Mouse (Mus musculus) hindlimb bud, embryonic 11.5 days (tissue): ENCODE measurements around the gene Enc1.
"Not testable (repeated sequence)": the region's sequence is repeated elsewhere in the genome, so short reads cannot be mapped to it uniquely, and the experiment has no call there.

Experiments
- DNase-seq: peaks from one replicate; pipeline ENCODE4 v3.0.0-alpha.2; 2012; ENCODE audit warnings: low read depth, low spot score; ENCODE audit errors: extremely low spot score

The Enc1 gene

GRCm38 (mm10) chr13:97250551-97251380, 9.9 kb downstream of the Enc1 start:
- DNase-seq = no peak

GRCm38 (mm10) chr13:97251736-97252135, 10.8 kb downstream of the Enc1 start:
- no peak for DNase-seq

- no peak for DNase-seq
These were observed 11.6 kb downstream of the Enc1 start for GRCm38 (mm10) chr13:97252469-97252868.

GRCm38 (mm10) chr13:97253418-97253981, 12.6 kb downstream of the Enc1 start:
- no peak for DNase-seq

GRCm38 (mm10) chr13:97253994-97254393, 13.1 kb downstream of the Enc1 start:
- DNase-seq = no peak

GRCm38 (mm10) chr13:97254564-97255164, 13.8 kb downstream of the Enc1 start:
- no peak for DNase-seq

GRCm38 (mm10) chr13:97255976-97256848, 15.3 kb downstream of the Enc1 start:
- no peak for DNase-seq

GRCm38 (mm10) chr13:97256849-97257379, 16.0 kb downstream of the Enc1 start:
- no peak for DNase-seq

- no peak for DNase-seq
These were observed 18.4 kb downstream of the Enc1 start for GRCm38 (mm10) chr13:97259271-97259670.

- DNase-seq = no peak
These were observed 19.7 kb downstream of the Enc1 start for GRCm38 (mm10) chr13:97260456-97261180.

- DNase-seq = no peak
These were observed 20.6 kb downstream of the Enc1 start for GRCm38 (mm10) chr13:97261549-97261948.

GRCm38 (mm10) chr13:97262676-97263075, 21.8 kb downstream of the Enc1 start:
- no peak for DNase-seq

- DNase-seq = not testable (repeated sequence)
These were observed 24.6 kb downstream of the Enc1 start for GRCm38 (mm10) chr13:97265534-97265933.

GRCm38 (mm10) chr13:97270723-97271122, 29.8 kb downstream of the Enc1 start:
- no peak for DNase-seq

- DNase-seq = no peak
These were observed 30.7 kb downstream of the Enc1 start for GRCm38 (mm10) chr13:97271641-97272040.

- no peak for DNase-seq
These were observed 33.9 kb downstream of the Enc1 start for GRCm38 (mm10) chr13:97274757-97275156.

GRCm38 (mm10) chr13:97275482-97275881, 34.6 kb downstream of the Enc1 start:
- DNase-seq = no peak

- no peak for DNase-seq
These were observed 41.4 kb downstream of the Enc1 start for GRCm38 (mm10) chr13:97282051-97282910.

GRCm38 (mm10) chr13:97282911-97283281, 42.0 kb downstream of the Enc1 start:
- no peak for DNase-seq
